Mouse (Mus musculus): ENCODE data around the gene Max. TPM values are rescaled to one million over a fixed set of nuclear protein-coding genes. Genes with fewer than 3 reads are reported as not detected.

Max gene
- polyA plus RNA-seq, 1 experiment from 2014 or later, result 16.3 TPM

DNA sequence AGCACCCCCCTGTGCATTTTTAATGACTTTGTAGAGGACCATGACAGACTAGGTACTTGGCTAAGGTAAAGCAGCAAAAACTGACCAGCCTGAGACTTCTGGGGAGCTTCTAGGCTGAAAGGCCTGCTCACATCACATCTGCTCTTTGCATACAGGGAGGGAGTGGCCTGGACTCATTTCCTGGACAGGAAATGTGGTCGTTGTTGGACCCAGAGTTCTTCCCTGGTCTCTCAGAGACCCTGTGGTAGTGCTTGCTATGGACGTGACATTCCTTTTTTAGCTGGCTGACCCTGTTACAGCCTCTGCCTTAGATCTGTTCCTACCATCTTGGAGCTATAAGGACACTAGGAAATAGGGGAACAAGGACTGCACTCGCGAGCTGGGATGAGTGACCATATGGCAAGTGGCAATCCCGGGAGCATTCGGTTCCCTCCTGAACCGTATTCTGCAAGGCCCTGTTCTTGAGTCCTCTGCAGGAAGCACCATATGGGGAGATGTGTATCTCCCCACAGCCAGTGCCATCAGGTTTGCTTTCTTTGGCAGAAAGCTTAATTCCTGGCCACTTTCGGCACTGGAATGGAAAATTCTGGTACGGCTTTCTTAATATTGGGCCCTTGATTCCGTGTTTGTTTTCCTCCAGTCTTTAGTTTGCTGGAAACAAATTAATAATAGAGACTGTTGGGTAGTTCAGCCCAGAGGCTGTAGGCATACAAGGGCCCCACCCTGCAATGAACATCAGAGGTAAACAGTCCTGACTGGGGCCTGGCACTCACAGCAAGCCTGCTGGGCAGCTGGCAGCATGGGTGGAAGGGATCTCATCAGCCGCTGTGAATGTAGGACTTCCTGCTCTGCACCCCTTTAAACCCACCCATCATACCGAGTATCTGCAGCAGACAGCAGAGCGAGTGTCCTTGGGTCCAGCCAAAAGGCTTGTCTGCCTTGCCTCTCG lies 30.0 kb downstream of the Max start:
- Histone ChIP-seq H3K36me3 (peaks cover 39% of the 10 kb centered on the region), H3K27me3 (no peaks in the 10 kb centered on the region), H3K4me1 (no peaks in the 10 kb centered on the region), H3K4me2 (no peak overlapping the region), H3K27ac (no peak overlapping the region), H3K4me3 (no peak overlapping the region), H3K9me3 (no peaks in the 10 kb centered on the region), H3K9ac (no peak overlapping the region)
- WGBS, result 81% methylated on average over 14 of the region's 14 CpGs
- no peak for ATAC-seq (ENCODE audit: insufficient number of reproducible peaks, insufficient read depth, low FRiP score, low TSS enrichment, low read depth)

GRCm38 (mm10) chr12:76930177-76930576 lies 31.8 kb downstream of the Max start:
- Histone ChIP-seq H3K4me2 (no peak overlapping the region), H3K27ac (no peak overlapping the region), H3K4me3 (no peak overlapping the region), H3K27me3 (no peaks in the 10 kb centered on the region), H3K9ac (no peak overlapping the region), H3K36me3 (peaks cover 22% of the 10 kb centered on the region; the same call in 1 of the 2 replicates), H3K4me1 (no peaks in the 10 kb centered on the region), H3K9me3 (no peaks in the 10 kb centered on the region)
- no peak for ATAC-seq (ENCODE audit: insufficient number of reproducible peaks, insufficient read depth, low FRiP score, low TSS enrichment, low read depth)
- 70% methylated on average over 6 of the region's 6 CpGs for WGBS

DNA sequence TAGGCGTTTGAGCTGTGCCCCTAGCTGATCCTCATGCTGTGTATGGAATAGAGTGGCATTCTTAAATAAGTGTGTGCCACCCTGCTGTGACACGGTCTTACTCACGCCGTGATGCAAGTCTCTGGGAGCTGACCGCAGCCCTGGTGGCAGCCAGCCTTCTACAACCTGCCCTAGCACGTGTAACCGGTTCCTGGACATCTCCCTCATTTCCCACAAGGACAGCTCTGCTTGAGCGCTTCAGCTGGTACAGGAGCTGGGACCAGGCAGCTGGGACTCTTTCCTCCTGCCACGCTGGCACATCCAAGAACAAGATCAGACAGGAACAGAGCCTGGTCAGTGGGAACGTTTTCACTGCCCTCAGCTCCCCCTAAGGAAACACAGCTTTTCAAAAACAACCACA lies 34.5 kb downstream of the Max start:
- H3K27ac ChIP-seq, result no peak overlapping the region
- H3K4me2 ChIP-seq, result no peak overlapping the region
- 63% methylated on average over 10 of the region's 10 CpGs for WGBS
- no peaks in the 10 kb centered on the region for H3K9me3 ChIP-seq
- no peaks in the 10 kb centered on the region for H3K4me1 ChIP-seq
- H3K36me3 ChIP-seq, result peaks cover 16% of the 10 kb centered on the region; the same call in 1 of the 2 replicates
- no peak for ATAC-seq (ENCODE audit: insufficient number of reproducible peaks, insufficient read depth, low FRiP score, low TSS enrichment, low read depth)
- H3K4me3 ChIP-seq, result no peak overlapping the region
- no peaks in the 10 kb centered on the region for H3K27me3 ChIP-seq
- no peak overlapping the region for H3K9ac ChIP-seq

DNA sequence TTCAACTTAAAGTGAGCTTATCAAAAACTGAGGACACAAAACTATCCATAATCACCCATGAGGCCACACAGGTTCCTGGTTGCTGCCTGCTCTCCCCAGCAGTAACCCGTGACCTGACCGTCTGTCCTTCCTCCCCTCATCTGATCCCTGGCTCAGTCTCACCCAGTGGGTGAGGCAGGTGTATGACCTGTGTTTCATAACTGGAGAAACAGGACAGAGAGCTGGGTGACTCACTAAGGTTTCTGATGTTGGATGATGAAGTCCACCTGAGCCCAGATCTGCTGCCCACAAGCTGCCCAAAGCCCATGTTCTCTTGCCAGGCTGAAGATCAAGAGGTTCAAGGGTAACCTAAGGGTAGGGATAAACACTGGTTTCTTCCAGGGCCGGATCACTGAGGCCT lies 35.0 kb downstream of the Max start:
- Histone ChIP-seq H3K4me2 (no peak overlapping the region), H3K4me1 (no peaks in the 10 kb centered on the region), H3K4me3 (no peak overlapping the region), H3K9me3 (no peaks in the 10 kb centered on the region), H3K27ac (no peak overlapping the region), H3K9ac (no peak overlapping the region), H3K27me3 (no peaks in the 10 kb centered on the region), H3K36me3 (peaks cover 12% of the 10 kb centered on the region; the same call in 1 of the 2 replicates)
- 87% methylated on average over 3 of the region's 3 CpGs for WGBS
- ATAC-seq (ENCODE audit: insufficient number of reproducible peaks, insufficient read depth, low FRiP score, low TSS enrichment, low read depth), result no peak

DNA sequence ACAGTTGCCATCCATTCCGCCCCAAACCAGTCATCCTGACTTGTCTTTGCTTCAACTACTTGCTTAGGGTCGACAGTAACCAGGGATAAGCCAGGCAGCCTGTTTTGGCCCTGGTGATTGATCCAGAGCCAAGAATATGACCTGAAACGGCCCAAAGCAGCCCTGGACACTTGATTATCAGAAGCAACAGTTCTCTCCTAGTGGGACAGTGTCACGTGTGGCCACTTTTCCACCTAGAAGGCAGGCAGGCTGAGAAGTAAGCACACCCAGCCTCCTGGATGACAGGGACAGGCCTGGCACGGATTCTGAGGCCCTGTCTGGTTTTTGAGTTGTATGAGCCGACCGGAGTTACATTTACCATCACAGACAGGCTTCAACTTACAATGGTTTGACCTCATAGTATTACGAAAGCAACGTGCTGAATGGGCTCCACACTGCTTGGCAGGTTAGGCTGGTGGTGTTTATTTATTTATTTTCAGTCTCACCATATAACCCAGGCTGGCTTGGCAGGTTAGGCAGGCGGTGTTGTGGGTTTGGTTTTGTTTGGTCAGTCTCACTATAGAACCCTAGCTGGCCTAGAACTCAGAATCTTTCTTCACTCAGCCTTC lies 35.6 kb downstream of the Max start:
- Histone ChIP-seq H3K4me3 (no peak overlapping the region), H3K9ac (no peak overlapping the region), H3K27ac (no peak overlapping the region), H3K9me3 (no peaks in the 10 kb centered on the region), H3K4me1 (no peaks in the 10 kb centered on the region), H3K27me3 (no peaks in the 10 kb centered on the region), H3K4me2 (no peak overlapping the region), H3K36me3 (peaks cover 13% of the 10 kb centered on the region; the same call in 1 of the 2 replicates)
- WGBS, result 75% methylated on average over 10 of the region's 10 CpGs
- ATAC-seq (ENCODE audit: insufficient number of reproducible peaks, insufficient read depth, low FRiP score, low TSS enrichment, low read depth), result no peak

- H3K36me3 ChIP-seq, result peaks cover 24% of the 10 kb centered on the region
- ATAC-seq (ENCODE audit: insufficient number of reproducible peaks, insufficient read depth, low FRiP score, low TSS enrichment, low read depth), result no peak
- 89% methylated on average over 10 of the region's 10 CpGs for WGBS
- no peak overlapping the region for H3K9ac ChIP-seq
- no peak overlapping the region for H3K4me2 ChIP-seq
- H3K4me1 ChIP-seq, result no peaks in the 10 kb centered on the region
- no peak overlapping the region for H3K4me3 ChIP-seq
- no peaks in the 10 kb centered on the region for H3K9me3 ChIP-seq
- no peaks in the 10 kb centered on the region for H3K27me3 ChIP-seq
- H3K27ac ChIP-seq, result no peak overlapping the region
Observed at GRCm38 (mm10) chr12:76924904-76925604, 36.9 kb downstream of the Max start.

DNA sequence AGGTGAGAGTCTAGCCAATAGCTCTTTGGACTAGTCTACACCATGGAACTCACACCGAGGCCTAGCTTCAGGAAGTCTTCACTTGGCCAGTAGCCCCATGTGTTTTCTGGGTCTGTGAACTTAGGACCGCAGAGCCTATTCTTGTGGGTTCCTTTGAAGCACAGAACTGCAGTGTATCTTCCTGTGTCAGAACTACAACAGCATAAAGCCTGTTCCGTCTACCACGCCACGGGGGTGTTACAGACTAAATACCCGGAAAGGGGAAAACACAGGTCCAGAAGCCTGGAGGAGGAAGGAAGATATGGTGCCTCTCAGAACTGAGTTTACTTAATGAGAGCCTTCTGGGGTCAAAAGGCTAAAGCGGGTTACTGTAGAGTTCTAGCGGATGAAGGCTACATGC lies 38.9 kb downstream of the Max start:
- 93% methylated on average over 8 of the region's 8 CpGs for WGBS
- H3K27me3 ChIP-seq, result no peaks in the 10 kb centered on the region
- H3K9ac ChIP-seq, result no peak overlapping the region
- H3K27ac ChIP-seq, result no peak overlapping the region
- H3K9me3 ChIP-seq, result no peaks in the 10 kb centered on the region
- no peak overlapping the region for H3K4me3 ChIP-seq
- ATAC-seq (ENCODE audit: insufficient number of reproducible peaks, insufficient read depth, low FRiP score, low TSS enrichment, low read depth), result no peak
- no peaks in the 10 kb centered on the region for H3K4me1 ChIP-seq
- peaks cover 20% of the 10 kb centered on the region for H3K36me3 ChIP-seq
- no peak overlapping the region for H3K4me2 ChIP-seq

- Histone ChIP-seq H3K36me3 (peaks cover 34% of the 10 kb centered on the region), H3K9me3 (no peaks in the 10 kb centered on the region), H3K4me3 (no peak overlapping the region), H3K4me1 (no peaks in the 10 kb centered on the region), H3K9ac (no peak overlapping the region), H3K27ac (no peak overlapping the region), H3K27me3 (no peaks in the 10 kb centered on the region), H3K4me2 (no peak overlapping the region)
- no peak for ATAC-seq (ENCODE audit: insufficient number of reproducible peaks, insufficient read depth, low FRiP score, low TSS enrichment, low read depth)
- WGBS, result 91% methylated on average over 8 of the region's 8 CpGs
Observed at GRCm38 (mm10) chr12:76920990-76921389, 41.0 kb downstream of the Max start.

DNA sequence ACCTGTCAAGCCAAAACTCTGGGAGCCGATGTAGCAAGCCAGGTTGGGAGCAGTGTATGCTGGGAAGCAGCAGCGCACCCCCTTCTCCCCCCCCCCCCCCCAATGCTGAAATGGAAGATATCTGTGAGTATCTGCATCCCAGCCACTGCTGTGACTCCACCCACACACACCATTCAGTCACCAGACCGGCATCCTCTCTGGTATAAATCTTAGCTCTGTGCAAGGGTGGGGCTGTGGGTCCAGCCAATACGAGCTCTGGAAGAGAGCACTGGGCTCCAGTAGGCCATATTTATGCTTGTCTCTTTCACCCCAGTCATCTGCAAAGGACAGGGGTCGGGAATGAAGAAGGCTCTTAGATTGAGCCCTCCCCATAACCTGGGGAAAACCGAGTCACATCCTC lies 41.6 kb downstream of the Max start:
- no peaks in the 10 kb centered on the region for H3K9me3 ChIP-seq
- no peak overlapping the region for H3K4me3 ChIP-seq
- H3K4me1 ChIP-seq, result no peaks in the 10 kb centered on the region
- no peak for ATAC-seq (ENCODE audit: insufficient number of reproducible peaks, insufficient read depth, low FRiP score, low TSS enrichment, low read depth)
- no peak overlapping the region for H3K9ac ChIP-seq
- no peak overlapping the region for H3K27ac ChIP-seq
- H3K36me3 ChIP-seq, result peaks cover 34% of the 10 kb centered on the region
- WGBS, result 78% methylated on average over 6 of the region's 6 CpGs
- no peaks in the 10 kb centered on the region for H3K27me3 ChIP-seq
- H3K4me2 ChIP-seq, result no peak overlapping the region

DNA sequence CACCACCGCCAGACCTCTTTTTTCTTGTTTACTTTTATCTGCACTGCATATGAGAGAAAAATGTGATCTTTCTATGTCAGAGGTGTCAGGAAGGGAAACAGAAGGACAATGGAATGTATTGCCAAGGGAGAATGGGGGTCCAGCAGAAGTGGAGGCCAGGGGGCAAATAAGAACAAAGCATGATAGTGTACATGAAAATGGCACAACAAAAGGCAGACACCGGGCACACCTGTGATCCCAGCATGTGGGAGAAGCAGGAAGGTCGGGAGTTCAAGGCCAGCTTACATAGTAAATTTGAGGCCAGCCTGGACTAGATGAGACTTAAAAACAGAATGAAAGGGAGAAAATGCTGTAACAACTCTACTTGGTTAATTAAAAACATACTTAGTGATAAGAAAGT lies 43.1 kb downstream of the Max start:
- no peak for ATAC-seq (ENCODE audit: insufficient number of reproducible peaks, insufficient read depth, low FRiP score, low TSS enrichment, low read depth)
- WGBS, result 66% methylated on average over 3 of the region's 3 CpGs
- Histone ChIP-seq H3K4me3 (no peak overlapping the region), H3K36me3 (peaks cover 41% of the 10 kb centered on the region), H3K9me3 (no peaks in the 10 kb centered on the region), H3K4me1 (no peaks in the 10 kb centered on the region), H3K27me3 (no peaks in the 10 kb centered on the region), H3K9ac (no peak overlapping the region), H3K27ac (no peak overlapping the region), H3K4me2 (no peak overlapping the region)

DNA sequence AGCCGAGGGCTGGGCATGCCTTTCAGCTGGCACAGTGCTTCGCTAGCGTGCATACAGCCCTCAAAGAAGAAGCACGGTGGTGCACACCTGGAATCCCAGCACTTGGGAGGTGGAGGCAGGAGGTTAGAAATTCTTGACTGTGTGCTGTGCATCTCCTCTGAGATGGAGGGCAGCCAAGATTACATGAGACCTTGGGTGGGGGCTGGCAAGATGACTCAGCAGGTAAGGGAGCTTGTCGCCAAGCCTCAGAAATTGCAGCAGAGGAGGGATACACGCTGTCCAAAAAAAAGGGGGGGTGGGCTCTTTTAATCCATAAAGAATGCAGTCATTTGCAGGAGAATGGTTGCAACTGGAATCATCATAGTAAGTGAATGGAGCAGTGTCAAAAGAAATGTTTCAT lies 43.9 kb downstream of the Max start:
- Histone ChIP-seq H3K27me3 (no peaks in the 10 kb centered on the region), H3K27ac (no peak overlapping the region), H3K4me3 (no peak overlapping the region), H3K9me3 (no peaks in the 10 kb centered on the region), H3K4me2 (no peak overlapping the region), H3K4me1 (no peaks in the 10 kb centered on the region), H3K9ac (no peak overlapping the region), H3K36me3 (peaks cover 41% of the 10 kb centered on the region)
- no peak for ATAC-seq (ENCODE audit: insufficient number of reproducible peaks, insufficient read depth, low FRiP score, low TSS enrichment, low read depth)
- WGBS, result 81% methylated on average over 6 of the region's 6 CpGs

All from embryonic facial prominence, embryonic 13.5 days (tissue).